Mouse (Mus musculus) stomach, postnatal 0 days (tissue): ENCODE results near the gene Tapt1.

Experiments used
- CTCF ChIP-seq: IDR thresholded peaks from 2 replicates; pipeline ENCODE4 v1.5.1; 2016; ENCODE audit warnings: antibody characterized with exemption, low read depth, mild to moderate bottlenecking, moderate library complexity
- EP300 ChIP-seq: optimal IDR thresholded peaks from 2 replicates; pipeline ENCODE3; 2016; ENCODE audit warnings: antibody characterized with exemption

DNA sequence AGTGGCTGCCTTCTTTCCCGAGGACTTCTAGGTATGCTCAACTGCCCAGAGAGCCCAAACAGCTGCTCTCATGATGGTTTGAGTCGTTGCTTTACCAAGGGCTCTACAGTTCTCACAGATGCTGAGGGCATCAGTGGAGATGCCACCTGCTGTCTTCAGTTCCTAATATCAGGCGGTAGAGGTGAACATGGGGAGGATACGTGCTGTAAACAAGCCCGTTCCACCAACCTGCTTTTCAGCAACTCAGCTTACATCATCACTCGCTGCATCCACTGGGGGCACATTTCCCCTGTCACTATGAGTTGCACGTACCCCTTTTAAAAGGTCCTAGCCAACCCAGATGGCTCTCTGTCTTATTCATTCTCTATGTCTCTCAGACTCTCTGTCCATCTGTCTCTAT, 63.6 kb downstream of the Tapt1 start:
- TF ChIP-seq CTCF = no peak
- TF ChIP-seq EP300 = no peak
